Mouse (Mus musculus) hindbrain, embryonic 11.5 days (tissue): ENCODE measurements around the gene Tbc1d15. TPM values are rescaled to one million over a fixed set of nuclear protein-coding genes. Genes with fewer than 3 reads are reported as not detected.
A peak's percentile ranks its signal among the peaks of the same experiment; 100 is the strongest.

Source experiments
- ATAC-seq: fragments of 200-750 bp; cut with Nextera tagmentation; 2 replicates; pipeline ENCODE4 v1.8.0; 2017; ENCODE audit warnings: mild to moderate bottlenecking, moderate TSS enrichment, moderate library complexity; ENCODE audit not compliant: low FRiP score
- DNase-seq: peaks from one replicate; pipeline ENCODE4 v3.0.0-alpha.2; 2015; ENCODE audit warnings: low spot score
- H3K27ac ChIP-seq: fragments of 300-500 bp; sonication (generic); 2 replicates; pipeline ENCODE4 v1.5.1; 2014; ENCODE audit warnings: mild to moderate bottlenecking, low read depth, low read length
- H3K27me3 ChIP-seq: fragments of 300-500 bp; sonication (generic); 2 replicates; pipeline ENCODE4 v1.6.1; 2014; ENCODE audit warnings: mild to moderate bottlenecking, low read length, moderate library complexity, mixed read lengths; ENCODE audit not compliant: control insufficient read depth, insufficient read depth
- H3K36me3 ChIP-seq: fragments of 300-500 bp; sonication (generic); 2 replicates; pipeline ENCODE4 v1.6.1; 2014; ENCODE audit warnings: mild to moderate bottlenecking, low read length, moderate library complexity, mixed read lengths; ENCODE audit not compliant: control insufficient read depth, insufficient read depth
- H3K4me1 ChIP-seq: fragments of 300-500 bp; sonication (generic); replicated peaks from 2 replicates; pipeline ENCODE4 v1.6.1; 2014; ENCODE audit warnings: low read length, mixed read lengths; ENCODE audit not compliant: control insufficient read depth, insufficient read depth
- H3K4me2 ChIP-seq: fragments of 300-500 bp; sonication (generic); replicated peaks from 2 replicates; pipeline ENCODE4 v1.6.1; 2014; ENCODE audit warnings: mild to moderate bottlenecking, low read depth, low read length
- H3K4me3 ChIP-seq: fragments of 300-500 bp; sonication (generic); 2 replicates; pipeline ENCODE4 v1.5.1; 2014; ENCODE audit warnings: low read depth, low read length
- H3K9ac ChIP-seq: fragments of 300-500 bp; sonication (generic); 2 replicates; pipeline ENCODE4 v1.6.1; 2014; ENCODE audit warnings: low read depth, low read length
- H3K9me3 ChIP-seq: fragments of 300-500 bp; sonication (generic); 2 replicates; pipeline ENCODE4 v1.6.1; 2016; ENCODE audit warnings: low read length; ENCODE audit not compliant: control insufficient read depth
- WGBS: fragments of 180-500 bp; shearing (Covaris S2); extraction: QIAGEN DNeasy Blood & Tissue Kit; methylation state at CpG from one replicate; pipeline ENCODE4 v1.1.7; 2014; 5-methylcytosine and 5-hydroxymethylcytosine counted together
- polyA plus RNA-seq: library from polyadenylated mRNA; unstranded; fragments of >200 nt; fragmentation: Nextera tagmentation; extraction: Ambion mirVana; gene quantifications from 2 replicates; pipeline ENCODE4 v1.2.1, GENCODE M21; 2014

Tbc1d15 gene
- polyA plus RNA-seq = 45.3 and 55.4 TPM in 2 replicates

- Histone ChIP-seq H3K4me1 (no peaks in the 10 kb centered on the region), H3K4me2 (peak within 1 kb of the TSS; percentile 58), H3K36me3 (no peaks in the 10 kb centered on the region), H3K27ac (no peak within 1 kb of the TSS), H3K27me3 (no peaks in the 10 kb centered on the region), H3K4me3 (peak within 1 kb of the TSS; percentile 94), H3K9me3 (no peaks in the 10 kb centered on the region), H3K9ac (peak within 1 kb of the TSS; percentile 85)
- DNase-seq (peak; percentile 99), ATAC-seq (peak; percentile 99)
- WGBS = under 1% methylated on average over 62 of the region's 67 CpGs
Observed at GRCm38 (mm10) chr10:115251088-115251934, at the start of gene Tbc1d15. Gene Tbc1d15, minus strand, starts transcription at chr10:115251467.

DNA sequence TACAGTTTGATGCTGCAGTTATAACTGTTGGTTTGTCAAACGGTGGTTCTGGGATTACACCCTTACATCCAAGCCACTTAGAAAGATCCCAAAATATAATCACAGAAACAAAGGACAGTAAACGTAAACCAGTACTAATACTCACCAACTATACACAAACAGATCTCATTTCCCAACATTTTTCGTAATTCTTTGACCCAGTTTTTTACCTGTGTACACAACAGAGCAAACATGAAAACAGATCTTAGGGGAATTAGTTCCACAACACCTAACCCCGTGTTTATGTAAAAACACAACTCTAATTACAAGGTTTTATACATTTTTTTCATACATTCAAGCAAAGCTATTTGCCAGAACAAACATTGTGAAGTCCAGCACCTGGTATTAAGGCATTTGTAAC lies 47.4 kb upstream of the Tbc1d15 start:
- H3K4me3 ChIP-seq = no peak overlapping the region
- H3K4me2 ChIP-seq = no peak overlapping the region
- DNase-seq (no peak), ATAC-seq (no peak)
- H3K27ac ChIP-seq = no peak overlapping the region
- H3K27me3 ChIP-seq = no peaks in the 10 kb centered on the region
- no peaks in the 10 kb centered on the region for H3K9me3 ChIP-seq
- no peak overlapping the region for H3K9ac ChIP-seq
- no peaks in the 10 kb centered on the region for H3K4me1 ChIP-seq
- H3K36me3 ChIP-seq = 0 out of 2 replicates have a peak, but pooled peaks cover 5% of the 10 kb centered on the region
- 93% methylated on average over 4 of the region's 4 CpGs for WGBS

GRCm38 (mm10) chr10:115297582-115297981 lies 46.3 kb upstream of the Tbc1d15 start:
- 94% methylated on average over 5 of the region's 5 CpGs for WGBS
- 0 out of 2 replicates have a peak, but pooled peaks cover 5% of the 10 kb centered on the region for H3K36me3 ChIP-seq

GRCm38 (mm10) chr10:115296401-115296935 lies 45.2 kb upstream of the Tbc1d15 start:
- no peaks in the 10 kb centered on the region for H3K4me1 ChIP-seq
- DNase-seq (no peak), ATAC-seq (no peak)
- no peak overlapping the region for H3K4me2 ChIP-seq
- no peaks in the 10 kb centered on the region for H3K27me3 ChIP-seq
- no peak overlapping the region for H3K4me3 ChIP-seq
- no peak overlapping the region for H3K9ac ChIP-seq
- 86% methylated on average over 9 of the region's 9 CpGs for WGBS
- H3K9me3 ChIP-seq = no peaks in the 10 kb centered on the region
- H3K36me3 ChIP-seq = 0 out of 2 replicates have a peak, but pooled peaks cover 6% of the 10 kb centered on the region
- no peak overlapping the region for H3K27ac ChIP-seq

More at GRCm38 (mm10) chr10:115297582-115297981, 46.3 kb upstream of the Tbc1d15 start:
- Histone ChIP-seq H3K9me3 (no peaks in the 10 kb centered on the region), H3K9ac (no peak overlapping the region), H3K4me3 (no peak overlapping the region), H3K4me2 (no peak overlapping the region), H3K4me1 (no peaks in the 10 kb centered on the region), H3K27ac (no peak overlapping the region), H3K27me3 (no peaks in the 10 kb centered on the region)
- DNase-seq (no peak), ATAC-seq (no peak)

DNA sequence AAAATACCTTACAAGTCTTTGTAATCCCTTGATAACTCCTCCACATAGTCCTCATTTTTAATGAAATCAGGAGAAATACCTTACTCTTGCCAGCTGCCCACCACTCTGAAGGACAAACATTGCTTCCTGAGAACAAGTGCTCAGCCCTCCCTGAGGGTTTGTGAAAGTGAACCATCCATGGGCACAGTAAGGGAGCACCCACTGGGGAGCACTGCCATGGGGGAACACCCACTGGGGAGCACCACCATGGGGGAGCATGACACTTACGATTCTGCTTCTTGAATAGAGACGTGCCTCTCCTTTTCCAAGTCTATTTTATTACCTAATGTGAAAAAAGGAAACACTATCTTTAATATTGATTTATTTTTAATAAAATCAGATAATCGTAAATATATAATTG lies 43.9 kb upstream of the Tbc1d15 start:
- H3K27me3 ChIP-seq = no peaks in the 10 kb centered on the region
- H3K9me3 ChIP-seq = no peaks in the 10 kb centered on the region
- H3K36me3 ChIP-seq = 0 out of 2 replicates have a peak, but pooled peaks cover 5% of the 10 kb centered on the region
- WGBS = 96% methylated on average over 3 of the region's 3 CpGs
- H3K9ac ChIP-seq = no peak overlapping the region
- ATAC-seq = no peak
- H3K4me1 ChIP-seq = no peaks in the 10 kb centered on the region
- H3K27ac ChIP-seq = no peak overlapping the region
- no peak overlapping the region for H3K4me3 ChIP-seq
- no peak overlapping the region for H3K4me2 ChIP-seq
- DNase-seq = no peak

GRCm38 (mm10) chr10:115294715-115295114 lies 43.4 kb upstream of the Tbc1d15 start:
- Histone ChIP-seq H3K9ac (no peak overlapping the region), H3K9me3 (no peaks in the 10 kb centered on the region), H3K4me2 (no peak overlapping the region), H3K27me3 (no peaks in the 10 kb centered on the region), H3K36me3 (0 out of 2 replicates have a peak, but pooled peaks cover 2% of the 10 kb centered on the region), H3K4me3 (no peak overlapping the region), H3K27ac (no peak overlapping the region), H3K4me1 (no peaks in the 10 kb centered on the region)
- DNase-seq (no peak), ATAC-seq (no peak)
- WGBS = 89% methylated on average over 7 of the region's 7 CpGs

- DNase-seq (no peak), ATAC-seq (no peak)
- Histone ChIP-seq H3K9ac (no peak overlapping the region), H3K4me3 (no peak overlapping the region), H3K4me1 (no peaks in the 10 kb centered on the region), H3K4me2 (no peak overlapping the region), H3K9me3 (no peaks in the 10 kb centered on the region), H3K27me3 (no peaks in the 10 kb centered on the region), H3K27ac (no peak overlapping the region), H3K36me3 (0 out of 2 replicates have a peak, but pooled peaks cover 2% of the 10 kb centered on the region)
- 91% methylated on average over 7 of the region's 7 CpGs for WGBS
Observed at GRCm38 (mm10) chr10:115293946-115294345, 42.7 kb upstream of the Tbc1d15 start.

GRCm38 (mm10) chr10:115290671-115291070 lies 39.4 kb upstream of the Tbc1d15 start:
- no peak for DNase-seq
- peaks cover 4% of the 10 kb centered on the region; the same call in 1 of the 2 replicates for H3K36me3 ChIP-seq
- H3K4me2 ChIP-seq = no peak overlapping the region

More at GRCm38 (mm10) chr10:115290671-115291070, 39.4 kb upstream of the Tbc1d15 start:
- no peaks in the 10 kb centered on the region for H3K27me3 ChIP-seq
- H3K27ac ChIP-seq = no peak overlapping the region
- WGBS = 92% methylated on average over 9 of the region's 9 CpGs
- no peak overlapping the region for H3K9ac ChIP-seq
- H3K9me3 ChIP-seq = no peaks in the 10 kb centered on the region
- no peaks in the 10 kb centered on the region for H3K4me1 ChIP-seq
- H3K4me3 ChIP-seq = no peak overlapping the region
- no peak for ATAC-seq
